Mouse (Mus musculus): ENCODE data around the gene Slc4a5.
A peak's percentile ranks its signal among the peaks of the same experiment; 100 is the strongest.

Slc4a5 gene

GRCm38 (mm10) chr6:83219814-83220213 lies at the start of gene Slc4a5:
Slc4a5 (plus strand) TSS chr6:83219828.
- DNase-seq (ENCODE audit: low read depth): no peak

GRCm38 (mm10) chr6:83169872-83170271 lies 49.8 kb upstream of the Slc4a5 start:
- no peak for DNase-seq (ENCODE audit: low read depth)

- no peak for DNase-seq (ENCODE audit: low read depth)
Observed at GRCm38 (mm10) chr6:83171063-83171462, 48.6 kb upstream of the Slc4a5 start.

- DNase-seq (ENCODE audit: low read depth): no peak
Observed at GRCm38 (mm10) chr6:83172240-83172920, 47.2 kb upstream of the Slc4a5 start.

DNA sequence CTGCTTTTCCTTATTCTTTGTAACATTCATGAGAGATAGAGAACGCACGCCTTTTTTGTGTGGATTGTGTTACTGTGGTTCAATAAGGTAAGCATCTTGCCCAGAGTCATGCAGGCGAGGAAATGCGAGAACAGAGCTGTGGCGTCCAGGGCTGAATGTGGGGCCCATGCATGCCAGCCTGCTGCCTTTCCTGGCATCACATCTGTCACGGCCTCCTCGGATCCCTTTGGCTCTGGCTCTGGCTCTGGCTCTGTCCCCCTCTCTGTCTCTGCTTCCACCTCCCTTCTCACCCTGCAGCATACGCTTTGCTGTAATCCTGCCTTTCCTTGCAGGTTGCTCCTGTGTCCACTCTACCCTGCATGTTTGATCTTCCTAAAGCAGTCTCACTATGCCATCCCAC lies 43.6 kb upstream of the Slc4a5 start:
- no peak for DNase-seq (ENCODE audit: low read depth)

DNA sequence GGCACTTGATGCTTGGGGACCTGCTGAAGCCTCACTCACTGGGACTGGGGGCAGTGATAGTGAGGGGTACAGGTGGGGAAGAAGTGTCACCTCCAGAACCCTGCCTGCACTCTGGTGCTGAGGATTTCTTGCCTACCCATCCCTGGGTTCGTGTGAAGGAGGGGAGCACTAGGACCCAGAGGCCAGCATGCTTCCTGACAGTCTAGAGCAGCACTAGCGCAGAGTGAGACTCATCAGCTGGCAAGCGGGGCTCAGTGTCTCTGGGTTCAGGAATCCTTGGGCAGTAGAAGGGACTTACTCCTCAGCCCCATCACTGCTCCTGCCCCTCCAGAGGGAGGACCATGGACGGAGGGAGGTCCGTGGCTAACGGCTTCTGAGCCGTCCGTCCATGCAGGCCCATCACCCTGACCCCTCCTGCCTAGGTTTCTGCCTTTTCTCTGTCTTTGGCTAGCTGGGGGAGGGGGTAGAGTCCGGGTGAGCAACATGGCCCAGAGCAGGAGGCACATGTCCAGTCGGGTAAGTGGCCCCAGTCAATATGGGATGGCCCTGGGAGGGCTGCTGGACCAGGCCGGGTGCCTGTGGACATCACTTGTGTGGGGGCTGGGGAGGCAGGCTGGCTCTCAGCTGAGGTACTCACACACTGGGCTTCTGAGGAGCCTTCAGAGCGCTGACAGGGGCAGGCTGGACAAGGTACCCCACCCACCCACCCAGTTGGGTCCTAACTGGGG lies 40.1 kb upstream of the Slc4a5 start:
- no peak for DNase-seq (ENCODE audit: low read depth)

GRCm38 (mm10) chr6:83180605-83181004 lies 39.0 kb upstream of the Slc4a5 start:
- DNase-seq (ENCODE audit: low read depth): no peak

- peak; percentile 40 for DNase-seq (ENCODE audit: low read depth)
Observed at GRCm38 (mm10) chr6:83184858-83185435, 34.7 kb upstream of the Slc4a5 start.

- no peak for DNase-seq (ENCODE audit: low read depth)
Observed at GRCm38 (mm10) chr6:83185895-83186861, 33.5 kb upstream of the Slc4a5 start.

- DNase-seq (ENCODE audit: low read depth): no peak
Observed at GRCm38 (mm10) chr6:83186946-83187345, 32.7 kb upstream of the Slc4a5 start.

DNA sequence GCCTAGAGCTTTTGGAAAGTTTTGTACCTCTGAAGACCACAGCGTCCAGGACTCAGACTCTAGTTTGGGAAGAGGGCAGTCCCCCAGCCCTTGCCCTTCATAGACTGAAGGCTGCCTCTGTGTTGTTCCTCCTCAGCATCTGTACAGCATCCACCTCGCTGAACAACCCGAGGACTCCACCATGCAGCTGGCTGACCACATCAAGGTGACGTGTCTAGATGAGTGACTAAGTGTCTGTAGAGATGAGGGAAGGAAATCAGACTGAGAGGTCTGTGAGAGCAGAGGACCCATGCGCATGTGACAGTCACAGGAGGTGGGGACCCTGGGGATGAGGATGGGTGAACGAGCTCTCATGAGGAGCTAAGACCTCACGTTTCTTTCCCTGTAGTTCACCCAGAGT lies 26.1 kb upstream of the Slc4a5 start:
- no peak for DNase-seq (ENCODE audit: low read depth)

GRCm38 (mm10) chr6:83197345-83198004 lies 22.2 kb upstream of the Slc4a5 start:
- no peak for DNase-seq (ENCODE audit: low read depth)

DNA sequence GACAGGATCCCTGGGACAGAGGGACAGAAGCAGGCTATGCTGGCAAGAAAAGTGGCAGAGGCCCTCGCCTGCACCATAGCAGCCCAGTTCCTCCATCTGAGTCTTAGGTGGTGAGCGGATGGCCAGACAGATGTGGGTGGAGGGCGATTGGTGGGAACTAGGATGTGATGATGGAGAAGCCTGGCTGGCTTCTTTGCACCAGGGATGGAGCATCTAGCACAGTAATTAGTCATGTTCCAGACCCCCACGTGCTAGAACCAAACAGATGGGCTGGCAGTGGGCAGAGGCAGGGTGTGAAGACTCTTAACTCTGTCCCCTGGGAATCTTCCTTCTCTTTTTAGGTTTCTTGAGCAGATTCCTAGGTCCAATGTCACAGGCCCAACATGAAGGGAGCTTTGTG lies 16.3 kb upstream of the Slc4a5 start:
- DNase-seq (ENCODE audit: low read depth): no peak

DNA sequence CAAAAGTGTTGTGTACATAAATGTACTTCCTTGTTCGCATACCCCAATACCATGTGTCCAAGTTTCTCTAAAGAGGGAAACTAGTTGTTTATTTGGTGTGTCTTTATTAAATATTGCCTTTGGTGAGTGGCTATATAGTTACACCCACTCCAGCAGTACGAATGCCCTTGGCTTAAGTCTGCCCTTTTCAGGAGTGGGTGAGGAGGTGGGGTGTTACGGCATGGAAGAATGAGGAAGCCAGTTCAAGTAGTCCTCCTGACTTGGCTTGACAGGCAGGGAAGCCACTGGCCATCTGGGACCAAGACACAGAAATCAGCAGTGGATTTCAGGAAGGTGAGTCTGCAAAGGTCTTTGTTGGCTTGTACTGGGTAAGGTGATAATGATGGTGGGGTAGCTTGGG lies 13.8 kb upstream of the Slc4a5 start:
- no peak for DNase-seq (ENCODE audit: low read depth)

DNA sequence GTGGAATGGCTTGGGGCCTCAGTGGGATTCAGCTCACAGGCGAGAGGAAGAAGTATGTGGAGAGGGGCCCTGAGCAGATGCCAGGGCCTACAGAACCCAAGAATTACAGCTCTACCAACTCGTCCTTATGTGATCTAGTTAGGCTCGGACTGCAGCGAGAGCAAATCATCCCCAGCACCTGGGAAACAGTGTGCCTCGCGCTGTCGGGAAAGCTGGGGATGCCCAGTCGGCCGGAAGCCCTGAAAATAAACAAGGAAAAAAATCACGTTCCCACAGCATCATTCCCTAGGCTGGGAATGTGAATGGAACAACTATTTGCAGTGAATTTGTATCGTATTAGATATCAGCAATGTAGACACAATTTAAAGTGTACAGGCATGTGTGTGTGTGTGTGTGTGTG lies 13.3 kb upstream of the Slc4a5 start:
- no peak for DNase-seq (ENCODE audit: low read depth)

DNA sequence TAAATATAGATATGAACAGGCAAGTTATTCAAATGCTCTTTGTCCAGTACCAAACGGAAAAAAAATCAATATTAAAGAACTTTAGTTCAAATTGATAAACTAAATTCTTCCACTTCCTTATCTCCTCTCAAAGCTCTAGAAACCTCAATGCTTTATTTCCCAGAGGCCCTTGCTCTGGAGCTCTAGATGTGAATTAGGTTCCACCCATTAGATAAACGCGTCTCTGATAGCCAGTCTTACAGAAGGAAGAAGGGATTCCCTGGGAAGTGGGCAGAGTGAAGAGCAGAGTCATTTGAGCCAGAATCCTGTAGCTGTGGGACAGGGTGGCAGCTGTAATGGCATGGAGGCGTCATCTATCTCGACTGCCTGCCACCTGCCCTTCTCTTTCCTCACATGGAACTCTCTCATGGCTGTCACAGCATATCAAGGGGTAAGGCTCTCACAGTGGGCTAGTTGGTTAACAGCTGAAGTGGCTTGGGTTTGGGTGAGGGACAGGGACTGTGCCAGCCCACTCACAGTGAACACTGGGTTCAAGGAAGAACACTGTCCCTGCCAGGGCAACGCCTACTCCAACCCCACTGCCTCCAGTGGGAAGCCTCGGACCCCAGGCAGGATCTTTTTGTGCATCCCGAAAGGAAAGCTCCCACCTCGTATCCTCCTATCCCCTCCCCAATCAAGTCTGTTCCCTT lies 12.1 kb upstream of the Slc4a5 start:
- DNase-seq (ENCODE audit: low read depth): no peak

DNA sequence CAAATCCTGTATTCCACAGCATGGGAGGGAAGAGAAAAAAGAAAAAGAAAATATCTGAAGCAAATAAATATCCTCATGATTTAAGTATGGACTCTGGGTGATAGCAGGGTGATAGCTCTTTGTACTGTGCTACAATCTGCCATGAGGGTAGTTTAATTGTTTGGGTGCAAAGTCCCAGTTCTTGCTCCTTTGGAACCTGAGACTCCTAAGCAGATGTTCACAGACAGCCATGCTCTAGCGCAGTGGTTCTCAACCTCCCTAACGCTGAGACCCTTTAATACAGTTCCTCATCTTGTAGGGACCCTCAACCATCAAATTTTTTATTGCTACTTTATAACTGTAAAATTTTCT lies 11.6 kb upstream of the Slc4a5 start:
- no peak for DNase-seq (ENCODE audit: low read depth)

GRCm38 (mm10) chr6:83210495-83210894 lies 9.1 kb upstream of the Slc4a5 start:
- no peak for DNase-seq (ENCODE audit: low read depth)

GRCm38 (mm10) chr6:83211526-83211925 lies 8.1 kb upstream of the Slc4a5 start:
- no peak for DNase-seq (ENCODE audit: low read depth)

DNA sequence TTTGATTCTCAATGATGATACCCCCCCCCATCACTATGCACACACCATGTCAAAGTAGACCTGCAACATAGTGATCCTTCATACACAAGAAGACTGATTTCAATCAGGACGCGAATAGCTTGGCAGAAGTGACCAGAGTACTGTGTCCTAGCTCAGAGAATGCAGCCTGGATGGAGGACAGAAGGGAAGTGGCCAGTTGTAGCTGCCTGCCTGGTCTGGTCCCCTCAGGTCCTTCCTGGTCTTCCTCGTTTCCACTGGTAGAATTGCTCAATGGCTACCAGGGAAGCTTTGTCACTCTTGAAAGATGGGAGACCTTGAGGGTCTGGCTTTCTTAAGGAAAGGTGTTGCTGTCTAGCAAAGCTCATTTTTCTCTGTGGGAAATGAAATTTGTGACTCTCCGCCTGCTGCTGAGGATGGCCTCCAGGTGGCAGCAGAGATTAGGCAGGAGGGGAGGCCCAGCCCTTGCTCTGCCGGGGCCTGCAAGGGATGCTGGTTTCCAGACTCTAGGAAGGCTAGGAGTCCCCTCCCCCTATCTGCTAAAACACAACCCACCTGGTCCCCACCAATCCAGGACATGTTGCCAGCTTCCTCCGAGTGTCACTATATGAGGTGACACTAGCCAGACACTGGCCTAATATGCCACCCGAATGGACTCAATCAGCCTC lies 4.5 kb upstream of the Slc4a5 start:
- peak; percentile 51 for DNase-seq (ENCODE audit: low read depth)

GRCm38 (mm10) chr6:83231486-83231885 lies 11.9 kb downstream of the Slc4a5 start:
- DNase-seq (ENCODE audit: low read depth): no peak

Measured in 416B (cell line).